Mouse (Mus musculus) cerebellum, postnatal 10 days (tissue): ENCODE results near the gene Epb41l3.

Experiments used
- DNase-seq, 2 experiments: peaks; one replicate each; pipeline ENCODE4 v3.0.0; 2021; ENCODE audit warnings: mixed read lengths in 2 of 2

Gene Epb41l3

DNA sequence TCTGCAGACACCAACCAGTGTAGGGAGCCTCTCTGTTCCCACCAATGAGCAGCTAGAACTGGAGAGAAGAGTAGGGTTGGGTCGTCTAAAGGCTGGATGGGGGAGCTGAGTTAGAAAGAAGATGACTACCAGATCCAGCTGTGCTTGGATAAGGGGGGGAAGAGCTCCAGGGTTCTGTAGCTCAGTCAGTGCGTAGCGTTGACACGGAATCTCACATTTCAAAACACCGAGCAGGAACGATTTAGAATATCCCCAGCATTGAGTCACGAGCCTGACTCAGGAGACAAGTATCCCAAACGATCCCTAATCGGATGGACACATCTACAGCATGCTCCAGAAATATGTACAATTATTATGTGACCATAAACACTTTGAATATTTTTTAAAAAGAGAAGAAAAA, 180.4 kb downstream of the Epb41l3 start:
- no peak for DNase-seq

DNA sequence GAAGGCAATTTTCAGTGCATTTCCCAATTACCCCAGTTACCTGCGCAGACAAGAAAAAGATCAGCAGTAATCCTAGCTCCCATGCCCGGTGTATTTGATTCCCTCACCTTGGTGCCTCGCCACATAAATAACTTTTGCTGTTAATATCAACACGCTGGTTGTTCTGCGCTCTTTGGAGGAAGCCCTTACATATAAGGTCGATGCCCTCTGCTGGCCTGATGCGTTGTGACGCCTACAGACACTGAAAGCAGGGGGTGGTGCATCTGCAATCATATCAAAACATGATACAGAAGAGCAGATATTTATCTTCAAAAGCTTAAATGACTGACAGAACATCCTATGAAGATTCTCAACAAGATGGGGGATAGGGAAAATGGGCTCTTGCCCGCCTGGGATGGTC, 181.0 kb downstream of the Epb41l3 start:
- DNase-seq = peak; percentile 71 to 72

DNA sequence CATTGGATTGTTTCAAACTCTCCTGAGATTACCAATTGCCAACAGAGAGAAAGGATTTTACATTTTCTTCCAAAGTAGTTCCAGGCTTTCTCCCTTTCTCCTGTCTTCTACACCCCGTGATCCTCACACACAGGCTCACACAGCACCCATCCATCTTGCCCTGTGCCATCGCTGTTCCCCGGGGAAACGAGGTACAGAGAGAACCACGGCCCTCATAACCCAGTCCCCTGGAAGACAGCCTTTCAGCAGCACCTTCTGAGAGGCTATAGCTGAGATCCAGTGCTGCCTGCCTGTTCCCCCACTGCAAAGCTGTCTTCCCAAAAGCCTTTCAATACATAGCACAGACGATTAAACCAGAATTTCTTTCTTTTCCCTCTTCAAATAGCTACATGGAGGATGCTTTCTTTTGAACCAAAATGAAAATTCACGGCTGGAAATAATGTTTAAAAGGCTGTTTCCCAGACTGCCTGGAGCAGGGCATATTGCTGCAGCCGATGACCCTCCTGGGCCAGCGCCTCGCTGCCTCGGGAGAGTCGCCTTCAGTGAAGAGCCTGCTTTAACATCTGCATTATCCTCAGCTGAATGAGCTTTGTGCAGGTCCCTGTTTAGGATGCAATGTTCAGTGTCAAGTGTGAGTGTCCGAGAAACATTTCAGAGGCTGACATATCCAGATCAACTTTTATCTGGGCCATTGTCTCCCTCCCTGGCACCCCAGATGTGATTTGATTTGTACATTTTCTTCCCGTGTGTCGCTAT, 188.5 kb downstream of the Epb41l3 start:
- DNase-seq = no peak

DNA sequence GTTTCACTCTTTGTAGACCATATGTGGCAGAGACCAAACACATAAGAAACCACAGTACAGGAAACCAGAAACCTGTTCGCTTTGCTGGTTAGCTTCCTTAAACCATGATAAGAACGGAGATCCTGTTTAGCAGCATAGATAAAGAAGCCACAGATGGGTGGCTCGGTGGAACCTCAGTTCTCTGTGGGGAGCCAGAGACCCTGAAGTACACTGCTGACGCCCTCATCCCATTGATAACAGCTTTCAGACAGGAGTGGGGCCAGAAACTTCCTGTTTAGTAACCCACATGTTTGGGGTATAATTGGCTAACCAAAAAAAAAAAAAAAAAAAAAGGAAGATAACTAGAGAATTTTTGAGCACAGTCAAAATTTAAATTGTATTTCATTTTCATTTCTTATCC, 189.7 kb downstream of the Epb41l3 start:
- no peak for DNase-seq

DNA sequence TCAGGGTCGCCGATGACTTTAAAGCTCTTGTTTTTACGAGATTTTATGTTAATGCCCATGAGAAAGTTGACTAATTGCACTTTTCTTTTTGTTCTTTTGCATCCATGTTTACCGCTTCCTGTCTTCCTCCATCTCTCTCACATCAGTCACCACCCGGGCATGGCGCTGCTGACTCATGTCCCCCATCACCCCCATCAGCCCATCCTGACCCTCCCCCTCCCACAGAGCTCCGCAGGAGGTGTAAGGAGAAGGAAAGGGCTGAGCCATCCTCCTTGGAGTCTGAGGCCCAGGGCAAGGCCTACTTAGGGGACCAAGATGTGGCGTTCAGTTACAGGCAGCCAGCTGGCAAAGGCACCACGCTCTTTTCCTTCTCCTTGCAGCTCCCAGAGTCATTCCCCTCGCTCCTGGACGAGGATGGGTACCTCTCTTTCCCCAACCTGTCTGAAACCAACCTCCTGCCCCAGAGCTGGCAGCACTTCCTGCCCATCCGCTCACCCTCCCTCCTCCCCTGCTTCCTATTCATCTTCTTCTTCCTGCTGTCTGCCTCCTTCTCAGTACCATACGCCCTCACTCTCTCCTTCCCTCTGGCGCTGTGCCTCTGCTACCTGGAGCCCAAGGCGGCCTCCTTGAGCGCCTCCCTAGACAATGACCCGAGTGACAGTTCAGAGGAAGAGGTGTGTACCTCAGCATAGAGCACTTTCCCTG, 190.4 kb downstream of the Epb41l3 start:
- DNase-seq = peak; percentile 24 to 32

DNA sequence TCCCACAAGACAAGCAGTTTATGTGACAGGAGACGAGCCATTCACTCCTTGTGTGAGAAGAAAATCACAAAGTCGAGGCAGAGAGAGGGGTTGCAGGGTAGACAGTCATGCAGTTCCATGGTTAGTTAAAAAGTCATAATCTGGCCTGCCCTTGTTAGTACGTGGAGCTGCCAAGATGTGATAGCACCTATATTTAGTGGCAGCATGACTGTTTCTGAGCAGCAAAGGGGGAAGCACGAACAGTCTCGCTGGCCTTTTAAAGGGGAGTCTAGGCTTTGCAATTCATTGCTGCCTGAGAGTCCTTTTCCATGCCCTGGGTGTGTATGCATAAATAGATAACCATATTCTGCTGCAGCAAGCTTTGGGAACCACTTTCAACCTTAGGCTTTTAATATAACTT, 191.5 kb downstream of the Epb41l3 start:
- no peak for DNase-seq

DNA sequence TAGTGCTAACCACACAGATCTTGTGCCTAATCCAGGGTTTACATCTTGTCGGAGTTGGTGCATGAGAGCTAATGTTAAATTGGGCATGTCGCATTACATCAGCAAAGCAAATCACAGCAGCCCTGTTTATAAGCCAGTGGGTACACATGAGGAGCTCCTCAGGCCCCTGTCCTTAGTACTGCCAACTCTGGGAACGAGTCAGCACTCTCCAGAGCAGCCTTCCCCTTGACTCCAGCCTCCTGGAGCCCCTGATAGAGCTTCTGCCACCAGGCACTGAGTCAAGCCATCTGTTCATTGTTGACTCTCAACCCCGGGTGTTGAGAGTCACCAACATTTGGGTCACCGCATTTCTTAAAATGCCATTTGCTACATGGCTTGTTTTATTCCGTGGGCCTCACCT, 192.0 kb downstream of the Epb41l3 start:
- peak; percentile 79 to 84 for DNase-seq

DNA sequence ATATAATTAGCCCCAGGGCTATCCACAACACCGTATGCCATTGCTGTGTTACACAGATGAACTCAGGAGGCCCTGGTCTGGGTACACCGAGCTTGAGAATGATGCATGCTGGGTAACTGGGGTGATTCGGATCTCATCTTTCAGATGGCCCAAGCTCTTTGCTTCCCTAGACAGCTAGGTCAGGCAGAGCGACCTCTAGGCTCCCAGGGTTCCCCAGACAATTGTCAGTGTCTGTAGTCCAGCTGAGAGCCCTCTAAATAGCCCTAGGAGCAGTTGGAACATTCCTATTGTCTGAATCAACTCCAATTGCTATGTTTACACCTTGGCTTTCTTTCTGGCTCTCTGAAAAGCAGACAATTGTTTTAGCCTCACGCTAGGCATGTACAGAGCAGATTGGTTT, 201.9 kb downstream of the Epb41l3 start:
- no peak for DNase-seq

DNA sequence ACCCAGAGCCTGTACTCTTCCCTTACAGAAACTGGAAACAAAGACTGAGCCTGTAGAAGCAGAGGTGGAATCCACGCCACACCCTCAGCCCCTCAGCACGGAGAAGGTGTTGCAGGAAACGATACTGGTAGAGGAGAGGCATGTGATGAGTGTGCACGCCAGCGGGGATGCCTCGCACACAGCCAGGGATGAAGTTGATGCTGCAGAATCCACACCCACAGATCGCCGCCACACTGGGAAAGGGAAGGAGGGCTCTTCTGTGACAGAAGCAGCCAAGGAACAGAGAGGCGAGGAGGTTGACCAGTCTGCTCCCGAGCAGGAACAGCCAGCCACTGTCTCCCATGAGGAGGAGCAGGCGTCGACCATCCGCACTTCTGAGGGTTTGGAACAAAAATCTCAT, 209.0 kb downstream of the Epb41l3 start:
- no peak for DNase-seq

DNA sequence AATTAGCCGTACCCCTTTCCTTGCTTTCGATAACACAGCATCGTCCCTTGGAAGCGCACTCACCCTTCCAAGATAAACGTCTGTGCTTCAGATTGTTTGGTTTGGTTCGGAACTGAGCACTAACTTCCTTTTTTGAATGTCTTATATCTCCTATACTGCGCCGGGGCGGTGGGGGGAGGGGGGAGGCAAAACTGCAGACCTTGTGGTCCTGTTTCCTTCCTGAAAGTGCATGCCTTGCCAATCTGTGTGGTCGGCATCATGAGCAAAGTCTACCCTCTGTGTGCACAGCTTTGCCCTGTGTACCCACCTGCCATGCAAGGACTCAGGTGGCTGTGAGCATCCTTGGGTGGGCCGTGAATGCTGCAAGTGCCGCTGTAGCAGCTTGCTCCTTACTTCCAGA, 212.6 kb downstream of the Epb41l3 start:
- DNase-seq = no peak

DNA sequence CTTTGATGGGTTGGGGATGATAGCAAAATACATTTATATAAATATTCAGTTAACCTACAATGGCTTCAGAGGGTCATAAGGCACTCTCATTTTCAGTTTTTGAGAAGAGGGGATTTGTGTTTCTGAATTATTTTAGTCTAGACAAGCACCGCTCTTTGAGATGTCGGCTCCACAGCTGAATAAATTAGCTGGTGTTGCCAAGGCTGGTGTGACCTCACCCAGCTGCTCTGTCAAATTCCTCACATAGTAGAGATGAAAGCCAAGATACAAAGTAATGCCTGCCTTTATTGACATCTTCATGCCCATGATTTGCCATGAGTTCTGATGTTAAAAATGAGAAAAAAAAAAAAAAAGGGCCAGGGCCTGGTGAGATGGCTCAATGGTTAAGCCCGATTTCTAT, 214.8 kb downstream of the Epb41l3 start:
- no peak for DNase-seq

DNA sequence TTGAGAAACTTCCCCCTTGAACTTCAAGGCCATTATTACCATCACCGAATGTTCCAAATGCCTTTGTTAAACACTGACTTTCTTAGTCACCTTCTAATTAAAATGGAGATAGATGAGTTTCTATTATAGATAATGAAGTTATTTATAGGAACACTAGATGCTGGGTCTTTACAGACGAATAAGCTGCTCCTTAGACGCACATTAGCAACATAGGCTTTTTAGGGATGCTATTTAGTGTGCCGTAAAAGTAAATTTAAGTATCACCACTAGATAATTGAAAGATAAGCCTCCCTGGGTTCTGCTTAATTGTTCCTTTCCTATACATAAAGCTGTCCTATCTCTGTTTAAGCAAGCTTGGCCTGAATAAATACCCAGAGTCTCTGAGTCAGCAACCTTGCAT, 226.1 kb downstream of the Epb41l3 start:
- DNase-seq = no peak

DNA sequence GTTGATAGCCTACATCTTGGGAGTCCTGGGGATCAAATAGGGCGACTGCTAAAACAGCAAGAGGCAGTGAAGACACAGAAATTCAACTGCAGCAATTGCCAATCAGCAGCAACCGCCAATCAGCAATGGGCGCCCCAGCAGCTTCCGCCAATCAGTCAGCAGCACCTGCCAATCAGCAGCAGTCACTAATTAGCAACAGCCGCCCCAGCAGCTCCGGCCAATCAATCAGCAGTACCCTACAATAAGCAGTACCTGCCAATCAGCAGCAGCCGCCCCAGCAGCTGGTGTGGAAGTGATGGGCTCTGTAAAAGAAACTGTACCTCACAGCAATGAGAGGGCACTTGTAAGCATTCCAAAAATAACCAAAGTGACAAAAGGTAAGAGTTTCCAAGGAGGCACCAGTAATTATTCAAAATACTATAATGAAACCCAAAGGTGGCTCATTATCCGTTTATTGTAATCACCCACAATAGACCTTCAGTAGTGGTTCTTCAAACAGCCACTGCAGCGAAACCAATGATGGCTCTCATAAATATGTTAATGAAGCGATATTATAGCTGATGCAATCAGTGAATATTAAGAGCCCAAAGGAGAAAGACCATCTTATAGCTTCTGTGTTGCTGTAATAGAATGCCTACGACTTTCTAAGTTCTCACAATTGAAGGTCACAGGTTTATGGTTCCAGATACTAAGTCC, 228.2 kb downstream of the Epb41l3 start:
- peak; percentile 40 to 53 for DNase-seq

DNA sequence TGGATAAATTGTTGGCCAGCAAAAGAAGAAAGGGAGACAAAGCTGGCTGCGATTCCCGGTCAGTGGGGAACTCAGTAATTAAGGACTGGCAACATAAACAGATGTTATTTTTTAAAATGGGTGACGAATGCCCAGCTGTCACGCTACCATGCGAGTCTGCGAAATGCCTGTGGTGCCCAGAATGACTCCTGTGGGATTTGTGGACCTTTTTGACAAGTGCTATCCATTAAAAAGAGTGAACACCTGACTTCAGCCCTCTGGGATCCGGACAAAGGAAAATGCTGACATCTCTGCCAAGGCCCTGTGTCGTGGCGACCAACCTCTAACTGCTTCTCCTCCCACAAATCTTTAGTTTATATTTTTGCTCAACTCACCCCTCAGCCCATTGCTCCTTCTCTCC, 232.2 kb downstream of the Epb41l3 start:
- no peak for DNase-seq

DNA sequence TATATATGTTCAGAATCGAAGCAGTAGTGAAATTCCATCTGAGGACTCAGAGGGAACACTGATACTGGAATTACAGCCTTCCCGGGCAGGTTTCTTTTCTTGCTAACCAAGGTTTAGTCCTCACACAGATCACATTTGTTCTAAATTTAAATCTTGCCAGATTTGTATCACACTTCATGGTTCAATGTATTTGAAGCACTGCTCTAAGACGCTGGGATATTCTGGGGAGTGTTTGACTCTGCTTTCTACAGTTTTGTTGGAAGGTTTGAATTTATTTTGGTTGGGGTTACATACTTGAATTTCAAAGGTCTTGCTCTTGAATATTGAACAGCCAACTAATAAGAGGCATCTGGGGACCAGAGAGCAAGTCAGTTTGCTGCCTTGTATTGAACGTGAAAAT, 234.4 kb downstream of the Epb41l3 start:
- DNase-seq = no peak

DNA sequence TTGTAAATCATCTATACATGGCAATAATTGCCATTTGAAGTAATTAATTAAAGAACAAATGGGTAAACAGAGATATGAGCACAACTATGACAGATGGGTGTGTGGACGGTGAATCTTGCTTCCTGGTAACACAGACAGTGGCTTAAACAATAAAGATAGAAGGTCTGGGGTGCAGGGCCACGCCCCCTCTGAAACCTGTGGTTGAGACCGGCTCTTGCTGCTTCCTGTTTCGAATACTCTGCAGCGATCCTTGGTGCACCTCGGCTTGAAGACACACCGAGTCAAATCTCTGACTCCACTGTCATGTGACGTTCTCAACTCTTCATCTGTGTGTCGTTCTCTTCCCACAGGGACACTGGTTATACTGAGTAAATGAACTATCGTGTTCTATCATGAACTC, 245.0 kb downstream of the Epb41l3 start:
- no peak for DNase-seq

DNA sequence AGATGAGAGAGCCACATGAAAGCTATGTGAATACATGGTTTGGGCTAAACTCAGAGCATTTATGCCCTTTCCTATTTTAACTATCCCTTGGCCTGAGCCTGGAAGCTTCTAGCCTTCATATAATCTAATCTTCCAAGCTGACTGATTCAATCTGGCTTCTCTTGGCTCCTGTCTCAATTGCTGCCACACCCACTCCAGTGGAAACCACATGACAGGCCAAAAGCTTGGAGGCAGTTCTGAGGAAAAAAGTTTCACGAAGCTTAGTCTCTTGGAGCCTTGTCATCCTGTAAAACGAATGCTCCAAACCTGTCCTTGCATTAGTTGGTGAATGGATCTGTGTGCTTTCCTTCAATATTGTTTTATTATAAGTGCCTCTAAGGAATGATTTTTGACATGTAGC, 247.2 kb downstream of the Epb41l3 start:
- no peak for DNase-seq
